Mouse (Mus musculus): ENCODE results near the gene Ntng2. TPM values are rescaled to one million over a fixed set of nuclear protein-coding genes. Genes with fewer than 3 reads are reported as not detected.

Ntng2 gene
- total RNA-seq, 1 experiment, result 0.40 TPM

DNA sequence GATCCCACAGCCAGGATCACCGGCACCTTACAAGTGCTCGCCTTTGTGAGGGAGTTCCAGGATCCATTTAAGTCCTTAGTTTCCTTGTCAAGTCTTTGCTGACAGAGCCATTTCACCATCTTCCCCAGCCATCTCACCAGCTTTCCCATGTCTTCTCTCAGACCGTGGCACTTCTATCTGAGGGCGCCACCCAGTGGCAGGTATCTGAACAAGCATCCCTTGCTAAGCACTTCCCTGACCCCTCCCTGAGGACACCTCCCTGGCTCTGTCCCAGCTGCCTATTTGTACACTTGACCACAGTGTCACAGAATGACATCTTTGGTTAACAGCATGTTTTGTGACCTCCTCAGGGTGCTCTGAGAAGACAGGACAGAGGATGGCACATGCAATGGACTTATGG, 15.2 kb downstream of the Ntng2 start:
- no peak overlapping the region for H3K4me3 ChIP-seq (ENCODE audit: insufficient read depth in 1 of 2, low read depth in 1 of 2, low read length in 2 of 2, poor library complexity in 1 of 2, severe bottlenecking in 1 of 2)
- TF ChIP-seq MAFK (IDR thresholded peaks at IDR 0.05; ENCODE audit: insufficient read depth, low read depth, low read length), result peak; percentile 80
- no peak for TF ChIP-seq CHD2 (IDR thresholded peaks at IDR 0.05; ENCODE audit: low read depth, low read length)
- H3K27ac ChIP-seq (ENCODE audit: insufficient read depth, low read depth, low read length, poor library complexity, severe bottlenecking), result no peak overlapping the region
- H3K36me3 ChIP-seq (ENCODE audit: control insufficient read depth, insufficient read depth, low read length, poor library complexity, severe bottlenecking), result no peaks in the 10 kb centered on the region
- in situ Hi-C loops (cut with MboI; ENCODE audit: low sequenced_read_pairs in 2 of 2, unreplicated experiment in 2 of 2), result loop anchor here in 1 of 2 experiments (25.0 kb wide), 1 partner anchor 325 kb away; the partner anchor contains the start of gene Barhl1
- H3K9me3 ChIP-seq (ENCODE audit: control insufficient read depth, insufficient read depth, low read depth, low read length), result no peaks in the 10 kb centered on the region
- no peak for DNase-seq (ENCODE audit: low read depth, low spot score)
- peaks cover 0 to 2% of the 10 kb centered on the region in 2 experiments; a peak in 1 of 4 replicates for H3K4me1 ChIP-seq (ENCODE audit: control insufficient read depth in 2 of 2, insufficient read depth in 2 of 2, low read length in 2 of 2, poor library complexity in 1 of 2)
- H3K9ac ChIP-seq (ENCODE audit: insufficient read depth, low read depth, low read length, poor library complexity, severe bottlenecking), result no peak overlapping the region

DNA sequence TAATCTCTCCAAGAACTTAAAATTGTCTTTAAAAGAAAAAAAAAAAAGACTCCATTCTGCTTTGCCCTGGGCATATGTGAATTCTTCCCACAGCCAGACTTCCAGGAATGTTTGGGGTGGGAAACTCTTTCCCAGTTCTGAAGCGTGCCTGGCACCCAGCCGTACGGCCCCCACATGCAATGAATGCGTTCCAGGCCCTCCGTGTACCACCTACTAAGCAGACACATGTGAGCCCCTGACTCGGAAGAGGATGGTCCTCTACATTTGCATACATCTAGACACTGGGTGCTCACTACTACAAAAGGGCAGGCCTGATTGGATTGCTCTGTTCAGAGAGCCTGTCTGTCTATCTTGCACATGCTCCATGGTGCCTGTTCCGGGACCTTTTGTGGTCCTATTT, 17.0 kb downstream of the Ntng2 start:
- Histone ChIP-seq H3K9me3 (ENCODE audit: control insufficient read depth, insufficient read depth, low read depth, low read length) (no peaks in the 10 kb centered on the region), H3K36me3 (ENCODE audit: control insufficient read depth, insufficient read depth, low read length, poor library complexity, severe bottlenecking) (no peaks in the 10 kb centered on the region), H3K27ac (ENCODE audit: insufficient read depth, low read depth, low read length, poor library complexity, severe bottlenecking) (no peak overlapping the region), H3K9ac (ENCODE audit: insufficient read depth, low read depth, low read length, poor library complexity, severe bottlenecking) (no peak overlapping the region), H3K4me1 (ENCODE audit: control insufficient read depth in 2 of 2, insufficient read depth in 2 of 2, low read length in 2 of 2, poor library complexity in 1 of 2) (peaks cover 0 to 2% of the 10 kb centered on the region in 2 experiments; a peak in 1 of 4 replicates), H3K4me3 (ENCODE audit: insufficient read depth in 1 of 2, low read depth in 1 of 2, low read length in 2 of 2, poor library complexity in 1 of 2, severe bottlenecking in 1 of 2) (no peak overlapping the region)
- no peak for DNase-seq (ENCODE audit: low read depth, low spot score)
- in situ Hi-C loops (cut with MboI; ENCODE audit: low sequenced_read_pairs in 2 of 2, unreplicated experiment in 2 of 2), result loop anchor here in 1 of 2 experiments (25.0 kb wide), 1 partner anchor 324 kb away; the partner anchor contains the start of gene Barhl1
- TF ChIP-seq ZNF384 (IDR thresholded peaks at IDR 0.05; ENCODE audit: low read depth, low read length), result no peak
- TF ChIP-seq CHD2 (IDR thresholded peaks at IDR 0.05; ENCODE audit: low read depth, low read length), result no peak
- TF ChIP-seq ZC3H11A (IDR thresholded peaks at IDR 0.05; ENCODE audit: borderline replicate concordance, low read depth, low read length), result no peak
- no peak for TF ChIP-seq HCFC1 (IDR thresholded peaks at IDR 0.05; ENCODE audit: borderline replicate concordance, insufficient read depth, low read length)
- TF ChIP-seq MAFK (IDR thresholded peaks at IDR 0.05; ENCODE audit: insufficient read depth, low read depth, low read length), result no peak

DNA sequence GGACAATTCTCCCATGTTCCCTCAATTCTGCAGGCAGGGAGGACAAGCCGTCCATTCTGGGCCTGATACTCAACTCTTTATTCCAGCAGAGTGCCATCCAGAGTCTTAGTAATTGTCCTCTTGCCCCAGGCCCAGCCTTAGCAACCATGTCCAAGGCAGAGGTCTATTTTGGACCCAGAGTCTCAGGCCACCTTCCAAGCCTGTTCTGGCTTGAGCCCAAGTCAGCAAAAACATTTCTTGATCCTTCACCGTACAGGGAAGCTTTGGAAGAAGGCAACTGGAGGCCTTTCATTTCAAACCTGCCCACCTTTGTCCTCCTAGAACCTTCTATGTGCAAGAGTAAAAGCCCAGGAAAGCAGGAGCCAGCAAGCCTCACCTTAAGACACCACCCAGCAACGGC, 17.8 kb downstream of the Ntng2 start:
- Histone ChIP-seq H3K36me3 (ENCODE audit: control insufficient read depth, insufficient read depth, low read length, poor library complexity, severe bottlenecking) (no peaks in the 10 kb centered on the region), H3K9ac (ENCODE audit: insufficient read depth, low read depth, low read length, poor library complexity, severe bottlenecking) (no peak overlapping the region), H3K27ac (ENCODE audit: insufficient read depth, low read depth, low read length, poor library complexity, severe bottlenecking) (no peak overlapping the region), H3K4me1 (ENCODE audit: control insufficient read depth in 2 of 2, insufficient read depth in 2 of 2, low read length in 2 of 2, poor library complexity in 1 of 2) (peaks cover 0 to 2% of the 10 kb centered on the region in 2 experiments; a peak in 1 of 4 replicates), H3K4me3 (ENCODE audit: insufficient read depth in 1 of 2, low read depth in 1 of 2, low read length in 2 of 2, poor library complexity in 1 of 2, severe bottlenecking in 1 of 2) (no peak overlapping the region), H3K9me3 (ENCODE audit: control insufficient read depth, insufficient read depth, low read depth, low read length) (no peaks in the 10 kb centered on the region)
- no peak for DNase-seq (ENCODE audit: low read depth, low spot score)
- TF ChIP-seq CHD2 (IDR thresholded peaks at IDR 0.05; ENCODE audit: low read depth, low read length) (no peak), ZNF384 (IDR thresholded peaks at IDR 0.05; ENCODE audit: low read depth, low read length) (no peak)
- in situ Hi-C loops (cut with MboI; ENCODE audit: low sequenced_read_pairs in 2 of 2, unreplicated experiment in 2 of 2), result loop anchor here in 1 of 2 experiments (25.0 kb wide), 1 partner anchor 323 kb away; the partner anchor contains the start of gene Barhl1

DNA sequence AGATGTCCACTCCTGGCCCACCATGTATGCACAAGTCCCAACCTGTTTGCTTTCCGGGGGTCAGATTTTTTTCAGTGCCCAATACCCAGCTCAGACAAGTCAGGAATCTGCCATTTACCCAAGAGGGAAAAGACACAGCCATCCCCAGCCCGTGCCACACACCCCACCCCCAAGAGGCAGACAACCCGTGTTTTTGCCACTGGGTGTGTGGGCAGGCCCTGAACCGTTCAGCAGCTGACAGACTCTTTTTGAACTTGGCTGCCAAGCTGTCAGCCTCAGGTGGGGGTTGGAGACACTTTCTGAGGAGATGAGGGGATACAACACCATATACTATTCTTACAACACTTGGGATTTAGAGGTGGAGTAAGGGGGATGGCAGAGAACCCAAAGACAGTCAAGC, 18.8 kb downstream of the Ntng2 start:
- no peaks in the 10 kb centered on the region for H3K9me3 ChIP-seq (ENCODE audit: control insufficient read depth, insufficient read depth, low read depth, low read length)
- H3K36me3 ChIP-seq (ENCODE audit: control insufficient read depth, insufficient read depth, low read length, poor library complexity, severe bottlenecking), result no peaks in the 10 kb centered on the region
- H3K27ac ChIP-seq (ENCODE audit: insufficient read depth, low read depth, low read length, poor library complexity, severe bottlenecking), result no peak overlapping the region
- H3K4me1 ChIP-seq (ENCODE audit: control insufficient read depth in 2 of 2, insufficient read depth in 2 of 2, low read length in 2 of 2, poor library complexity in 1 of 2), result peaks cover 0 to 2% of the 10 kb centered on the region in 2 experiments; a peak in 1 of 4 replicates
- H3K9ac ChIP-seq (ENCODE audit: insufficient read depth, low read depth, low read length, poor library complexity, severe bottlenecking), result no peak overlapping the region
- in situ Hi-C loops (cut with MboI; ENCODE audit: low sequenced_read_pairs in 2 of 2, unreplicated experiment in 2 of 2), result loop anchor here in 1 of 2 experiments (25.0 kb wide), 1 partner anchor 322 kb away; the partner anchor contains the start of gene Barhl1
- TF ChIP-seq CHD2 (IDR thresholded peaks at IDR 0.05; ENCODE audit: low read depth, low read length) (no peak), MAFK (IDR thresholded peaks at IDR 0.05; ENCODE audit: insufficient read depth, low read depth, low read length) (no peak), HCFC1 (IDR thresholded peaks at IDR 0.05; ENCODE audit: borderline replicate concordance, insufficient read depth, low read length) (no peak), ZNF384 (IDR thresholded peaks at IDR 0.05; ENCODE audit: low read depth, low read length) (no peak)
- DNase-seq (ENCODE audit: low read depth, low spot score), result no peak
- H3K4me3 ChIP-seq (ENCODE audit: insufficient read depth in 1 of 2, low read depth in 1 of 2, low read length in 2 of 2, poor library complexity in 1 of 2, severe bottlenecking in 1 of 2), result no peak overlapping the region

DNA sequence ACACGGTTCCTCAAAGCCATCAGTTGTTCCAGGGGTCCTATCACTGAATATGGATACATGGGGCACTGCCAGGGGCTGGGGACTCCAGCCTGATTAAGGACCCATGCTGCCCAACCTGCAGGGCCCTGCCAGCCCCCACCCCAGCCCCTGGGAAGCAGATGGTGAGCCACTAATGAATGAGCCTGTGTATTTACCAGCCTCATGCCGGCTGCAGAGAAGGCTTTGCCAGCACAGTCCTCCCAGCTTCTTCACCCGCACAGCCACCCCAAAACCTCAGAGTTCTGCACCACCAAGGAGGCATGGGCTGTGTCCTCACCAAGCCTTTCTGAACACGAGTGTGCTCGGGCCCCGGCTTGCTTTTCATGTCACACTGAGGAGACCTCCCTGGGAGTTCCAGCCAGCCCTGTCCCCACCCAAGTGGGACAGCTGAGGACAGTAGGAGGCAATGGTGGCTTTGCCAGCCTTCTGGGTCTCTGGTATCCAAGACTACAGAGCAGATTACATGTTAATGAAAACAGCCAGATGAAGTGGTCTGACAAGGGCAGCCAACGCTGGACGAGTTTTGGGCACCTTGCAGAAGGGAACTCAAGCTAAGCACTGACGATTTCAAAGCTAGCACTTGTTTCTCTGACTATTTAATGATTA, 22.5 kb downstream of the Ntng2 start:
- H3K4me3 ChIP-seq (ENCODE audit: insufficient read depth in 1 of 2, low read depth in 1 of 2, low read length in 2 of 2, poor library complexity in 1 of 2, severe bottlenecking in 1 of 2), result no peak overlapping the region
- no peak for TF ChIP-seq ZC3H11A (IDR thresholded peaks at IDR 0.05; ENCODE audit: borderline replicate concordance, low read depth, low read length)
- TF ChIP-seq HCFC1 (IDR thresholded peaks at IDR 0.05; ENCODE audit: borderline replicate concordance, insufficient read depth, low read length), result no peak
- TF ChIP-seq ZNF384 (IDR thresholded peaks at IDR 0.05; ENCODE audit: low read depth, low read length), result no peak
- TF ChIP-seq CHD2 (IDR thresholded peaks at IDR 0.05; ENCODE audit: low read depth, low read length), result no peak
- no peak for TF ChIP-seq MAFK (IDR thresholded peaks at IDR 0.05; ENCODE audit: insufficient read depth, low read depth, low read length)
- no peak overlapping the region for H3K9ac ChIP-seq (ENCODE audit: insufficient read depth, low read depth, low read length, poor library complexity, severe bottlenecking)
- no peaks in the 10 kb centered on the region for H3K9me3 ChIP-seq (ENCODE audit: control insufficient read depth, insufficient read depth, low read depth, low read length)
- no peak for DNase-seq (ENCODE audit: low read depth, low spot score)
- in situ Hi-C loops (cut with MboI; ENCODE audit: low sequenced_read_pairs in 2 of 2, unreplicated experiment in 2 of 2), result loop anchor here in 1 of 2 experiments (25.0 kb wide), 1 partner anchor 318 kb away; the partner anchor contains the start of gene Barhl1
- no peak overlapping the region for H3K27ac ChIP-seq (ENCODE audit: insufficient read depth, low read depth, low read length, poor library complexity, severe bottlenecking)
- H3K4me1 ChIP-seq (ENCODE audit: control insufficient read depth in 2 of 2, insufficient read depth in 2 of 2, low read length in 2 of 2, poor library complexity in 1 of 2), result no peaks in the 10 kb centered on the region
- H3K36me3 ChIP-seq (ENCODE audit: control insufficient read depth, insufficient read depth, low read length, poor library complexity, severe bottlenecking), result no peaks in the 10 kb centered on the region

Measured in ES-E14 (cell line).